Mouse (Mus musculus) B cell, adult 2 months (primary cell): ENCODE measurements around the gene Agrp.

Source experiments
- DNase-seq, 2 experiments: peaks; one replicate each; pipeline ENCODE4 v3.0.0; 2022

Gene Agrp

GRCm38 (mm10) chr8:105517346-105517745 is 119.8 kb downstream of the Agrp start:
- DNase-seq = peak in 1 of 2 experiments; percentile 12
